Mouse (Mus musculus): ENCODE data around the gene Olfr196.

DNA sequence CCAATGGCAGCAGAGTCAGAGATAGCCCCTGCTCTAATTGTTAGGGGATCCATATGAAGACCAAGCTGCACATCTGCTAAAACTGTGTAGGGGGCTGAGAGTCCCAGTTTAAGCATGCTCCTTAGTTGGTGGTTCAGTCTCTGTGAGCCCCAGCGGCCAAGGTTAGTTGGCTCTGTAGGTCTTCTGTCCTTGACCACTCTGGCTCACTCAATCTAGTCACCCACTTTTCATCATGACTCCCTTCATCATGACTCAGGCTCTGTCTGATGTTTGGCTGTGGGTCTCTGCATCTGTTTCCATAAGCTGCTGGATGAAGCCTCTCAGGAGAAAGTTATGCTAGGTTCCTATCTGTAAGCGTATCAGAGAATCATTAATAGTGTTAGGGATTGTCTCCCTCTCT, 18.3 kb downstream of the Olfr196 start:
- TF ChIP-seq CTCF (IDR thresholded peaks at IDR 0.05; ENCODE audit: borderline replicate concordance, insufficient read depth, low read depth, low read length) (no peak), POLR2A (IDR thresholded peaks at IDR 0.05; ENCODE audit: borderline replicate concordance, insufficient read depth, low read length) (no peak)

Data from cerebellum, adult 2 months (tissue).